Mouse (Mus musculus): ENCODE measurements around the gene Abhd18.

Gene Abhd18

GRCm38 (mm10) chr3:40949903-40950600, 103.3 kb downstream of the Abhd18 start:
- DNase-seq (ENCODE audit: low read depth in 2 of 2, low spot score in 2 of 2): peak; percentile 30 to 32

- DNase-seq (ENCODE audit: low read depth in 2 of 2, low spot score in 2 of 2): peak; percentile 44 to 47
Observed at GRCm38 (mm10) chr3:40950601-40951201, 103.9 kb downstream of the Abhd18 start.

- DNase-seq (ENCODE audit: low read depth in 2 of 2, low spot score in 2 of 2): peak in 1 of 2 experiments; percentile 25
Observed at GRCm38 (mm10) chr3:40951365-40951764, 104.6 kb downstream of the Abhd18 start.

- DNase-seq (ENCODE audit: low read depth in 2 of 2, low spot score in 2 of 2): no peak
Observed at GRCm38 (mm10) chr3:40952606-40953005, 105.8 kb downstream of the Abhd18 start.

GRCm38 (mm10) chr3:40954792-40955191, 108.0 kb downstream of the Abhd18 start:
- no peak for DNase-seq (ENCODE audit: low read depth in 2 of 2, low spot score in 2 of 2)

GRCm38 (mm10) chr3:40958831-40959230, 112.1 kb downstream of the Abhd18 start:
- no peak for DNase-seq (ENCODE audit: low read depth in 2 of 2, low spot score in 2 of 2)

- DNase-seq (ENCODE audit: low read depth in 2 of 2, low spot score in 2 of 2): no peak
Observed at GRCm38 (mm10) chr3:40980758-40981157, 134.0 kb downstream of the Abhd18 start.

GRCm38 (mm10) chr3:40987539-40987938, 140.8 kb downstream of the Abhd18 start:
- no peak for DNase-seq (ENCODE audit: low read depth in 2 of 2, low spot score in 2 of 2)

Measured in CD8-positive naive resting alpha-beta T cell, adult 2 months (primary cell).